Mouse (Mus musculus): ENCODE data around the gene Crtc3.

Gene Crtc3

DNA sequence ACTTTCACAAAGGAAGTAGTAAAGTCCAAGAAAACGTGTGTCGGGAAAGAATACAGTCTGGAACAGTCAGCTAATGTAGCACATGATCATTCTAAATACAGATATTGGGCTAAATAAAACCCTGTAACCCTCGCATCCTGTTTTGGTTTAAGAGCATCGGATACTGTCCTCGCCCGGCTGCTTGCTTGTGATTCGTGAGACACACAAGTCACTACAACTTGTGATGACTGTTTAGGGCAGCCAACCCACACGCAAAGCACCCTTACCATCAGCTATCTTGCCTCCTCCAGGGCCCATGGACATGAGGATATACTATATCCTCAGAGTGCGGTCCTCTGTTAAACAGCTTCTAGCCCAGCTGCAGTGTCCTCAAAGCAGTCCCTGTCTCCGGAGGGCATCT lies 50.2 kb downstream of the Crtc3 start:
- DNase-seq (ENCODE audit: low read depth) = no peak

DNA sequence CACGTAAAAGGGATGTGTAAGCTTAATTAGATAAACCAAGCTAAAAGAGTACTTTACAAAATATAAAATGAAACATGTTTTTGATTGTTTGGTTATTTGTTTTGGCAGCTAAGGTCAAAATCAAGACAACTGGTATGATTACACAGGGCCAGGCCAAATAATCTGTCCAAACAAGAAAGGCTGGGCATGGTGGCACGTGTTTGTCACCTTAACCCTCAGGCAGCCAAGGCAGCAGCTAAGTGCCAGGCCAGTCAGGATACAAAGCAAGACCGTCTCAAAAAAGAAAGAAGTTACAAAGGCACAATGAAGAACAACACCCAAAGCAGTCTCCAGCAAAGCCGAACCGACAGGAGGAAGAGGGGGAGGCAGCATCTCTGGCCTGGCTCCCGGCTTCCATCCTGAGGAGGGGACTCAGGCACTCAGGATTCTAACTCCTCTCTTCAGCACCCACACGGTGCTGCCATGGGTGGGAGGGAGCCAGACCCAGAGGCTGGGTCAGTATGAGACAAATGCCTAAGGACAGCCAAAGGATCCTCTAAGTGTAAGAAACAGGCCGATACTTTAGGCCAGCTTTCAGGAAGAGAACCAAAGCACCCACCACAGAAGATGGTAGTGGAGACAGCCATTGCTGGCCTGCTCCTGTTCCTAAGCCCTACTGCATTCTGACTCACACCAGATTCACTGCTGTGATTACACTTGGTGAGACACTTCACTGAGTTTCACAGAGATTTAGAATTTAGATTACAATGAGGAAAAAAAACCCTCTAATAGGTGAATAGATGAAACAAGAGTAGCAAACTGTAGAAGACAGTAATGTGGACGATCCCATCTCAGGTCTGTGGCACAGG lies 51.5 kb downstream of the Crtc3 start:
- DNase-seq (ENCODE audit: low read depth) = no peak

DNA sequence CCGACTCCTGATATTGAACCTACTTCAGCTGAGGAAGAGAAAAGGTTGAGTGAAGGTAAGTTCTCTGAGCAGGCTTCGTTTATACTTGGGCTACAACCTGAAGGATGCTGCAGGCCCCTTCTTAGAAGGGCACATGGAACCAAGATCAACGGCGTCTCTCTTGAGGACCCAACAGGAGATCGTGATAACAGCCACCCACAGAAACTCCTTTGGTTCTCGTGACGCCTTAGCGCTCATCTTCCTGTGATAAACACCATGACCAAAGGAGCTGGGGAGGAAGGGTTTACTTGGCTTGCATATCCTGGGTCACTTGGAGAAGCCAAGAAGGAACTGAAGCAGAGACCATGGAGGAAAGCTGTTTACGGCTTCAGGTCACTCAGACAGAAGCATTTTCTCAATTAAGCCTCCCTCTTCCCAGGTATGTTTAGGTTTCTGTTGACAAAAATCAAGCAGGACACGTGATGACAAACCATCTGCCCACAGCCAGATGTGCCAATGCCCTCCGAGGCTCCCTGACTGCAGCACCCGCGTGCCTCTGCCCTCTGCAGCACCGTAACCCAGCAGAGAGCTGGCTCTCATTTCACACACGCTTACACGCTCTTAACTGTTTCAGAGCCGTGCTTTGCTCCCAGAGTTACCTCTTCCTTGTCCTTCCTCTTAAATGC lies 52.3 kb downstream of the Crtc3 start:
- DNase-seq (ENCODE audit: low read depth) = no peak

DNA sequence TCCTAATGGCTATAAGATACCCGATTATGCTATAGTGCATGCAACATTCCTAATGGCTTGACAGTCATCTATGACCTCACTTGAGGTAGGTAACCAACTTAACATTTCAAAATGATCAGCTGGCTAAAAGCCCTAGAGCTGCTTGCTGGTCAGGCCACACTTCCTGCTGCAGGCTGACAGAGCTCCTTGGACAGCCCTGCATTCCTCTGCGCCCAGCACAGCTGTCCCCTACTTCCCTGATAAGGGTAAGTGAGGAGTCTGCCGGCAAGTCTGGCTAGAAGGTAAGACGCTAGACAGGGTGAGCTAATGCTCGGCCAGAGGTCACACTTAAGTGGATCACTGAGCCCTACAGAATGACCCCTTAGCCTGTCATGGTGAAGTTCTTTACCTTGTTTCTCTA lies 52.8 kb downstream of the Crtc3 start:
- no peak for DNase-seq (ENCODE audit: low read depth)

DNA sequence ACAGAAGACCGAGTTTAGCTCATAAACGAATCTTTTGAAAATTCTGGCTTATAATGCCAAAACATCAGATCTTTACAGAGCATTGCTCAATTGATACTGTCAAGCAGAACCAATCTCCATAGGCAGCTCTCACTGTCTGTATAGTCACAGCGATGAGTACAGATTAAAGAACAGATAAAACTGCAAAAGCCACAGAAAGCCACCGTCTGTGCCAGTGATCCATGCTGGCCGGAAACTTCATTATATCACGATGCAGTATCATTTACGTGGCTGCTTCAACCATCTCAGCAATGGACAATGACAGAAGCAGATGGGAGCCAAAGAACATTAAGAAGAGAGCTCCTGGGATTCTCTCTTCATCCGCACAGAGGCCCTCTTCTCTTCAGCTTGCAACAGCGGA lies 53.9 kb downstream of the Crtc3 start:
- DNase-seq (ENCODE audit: low read depth) = no peak

DNA sequence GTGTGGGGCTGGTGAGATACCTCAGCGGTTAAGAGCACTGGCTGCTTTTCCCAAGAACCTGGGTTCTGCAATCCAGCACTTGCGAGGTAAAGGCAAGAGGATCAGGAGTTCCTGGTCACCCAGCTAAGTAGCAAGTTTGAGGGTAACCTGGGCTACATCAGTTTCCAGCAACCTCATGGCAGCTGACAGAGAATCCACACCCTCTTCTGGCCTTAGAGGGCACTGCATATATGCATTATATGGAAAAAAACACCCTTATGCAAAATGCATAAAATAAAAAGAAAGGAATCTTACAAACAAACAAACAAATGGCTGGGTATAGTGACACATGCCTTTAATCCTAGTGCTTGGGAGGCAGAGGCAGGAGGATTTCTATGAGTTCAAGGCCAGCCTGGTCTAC lies 55.0 kb downstream of the Crtc3 start:
- DNase-seq (ENCODE audit: low read depth) = no peak

DNA sequence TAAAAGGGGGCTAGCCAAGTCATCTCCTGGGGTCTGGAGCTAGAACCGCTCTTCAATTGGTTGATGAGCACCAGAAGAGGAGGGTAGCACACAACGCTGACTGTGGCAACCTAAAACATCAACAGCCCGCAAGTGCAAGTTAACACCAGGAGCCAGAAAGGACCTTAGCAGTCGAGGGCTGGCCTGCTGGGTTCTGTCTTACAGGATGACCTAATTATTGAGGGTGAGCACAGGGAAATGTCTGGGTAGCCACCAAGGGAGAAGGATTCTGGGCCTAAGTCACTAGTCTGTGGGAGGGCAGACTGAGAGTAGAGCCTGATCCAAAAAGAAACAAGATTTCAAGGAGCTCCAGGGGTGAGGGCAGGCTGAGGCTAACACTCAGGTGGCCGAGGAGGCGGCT lies 56.7 kb downstream of the Crtc3 start:
- DNase-seq (ENCODE audit: low read depth) = no peak

DNA sequence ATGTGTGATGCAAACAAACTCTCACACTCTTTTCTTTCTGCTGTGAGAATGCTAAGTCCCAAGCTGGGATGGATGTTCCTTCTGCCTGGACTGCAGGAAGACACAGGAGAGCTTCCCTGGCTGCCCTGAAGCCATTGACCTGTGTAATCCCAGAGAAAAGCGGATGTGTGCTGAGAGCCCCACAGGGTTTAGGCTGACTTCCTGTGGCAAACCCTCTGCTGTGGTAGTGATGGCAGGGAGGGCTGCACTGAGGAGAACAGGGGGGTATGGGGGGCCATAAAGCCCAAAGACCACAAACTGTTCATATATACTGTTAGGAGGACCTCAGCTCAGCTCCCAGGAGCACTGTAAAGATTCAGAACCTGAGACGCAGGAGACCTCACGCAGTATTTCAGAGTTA lies 57.3 kb downstream of the Crtc3 start:
- DNase-seq (ENCODE audit: low read depth) = no peak

DNA sequence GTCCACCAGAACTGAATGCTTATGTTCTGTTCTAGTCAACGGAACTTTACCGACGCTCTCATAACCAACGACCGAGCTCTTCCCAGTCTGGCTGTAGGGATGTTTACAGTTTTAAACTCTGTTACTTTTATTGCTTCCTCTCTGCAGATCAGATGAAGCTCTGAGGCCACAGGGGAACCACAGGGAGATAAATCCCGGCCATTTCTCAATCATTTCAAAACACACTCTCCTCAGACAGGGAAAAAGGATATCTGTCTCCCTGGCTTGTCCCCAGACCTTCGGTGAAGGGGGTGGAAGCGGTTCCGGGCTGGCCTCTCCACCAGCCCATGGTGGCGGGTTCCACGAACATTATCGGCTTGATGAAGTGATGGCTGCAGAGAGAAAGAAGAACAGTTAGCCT lies 59.3 kb downstream of the Crtc3 start:
- DNase-seq (ENCODE audit: low read depth) = no peak

DNA sequence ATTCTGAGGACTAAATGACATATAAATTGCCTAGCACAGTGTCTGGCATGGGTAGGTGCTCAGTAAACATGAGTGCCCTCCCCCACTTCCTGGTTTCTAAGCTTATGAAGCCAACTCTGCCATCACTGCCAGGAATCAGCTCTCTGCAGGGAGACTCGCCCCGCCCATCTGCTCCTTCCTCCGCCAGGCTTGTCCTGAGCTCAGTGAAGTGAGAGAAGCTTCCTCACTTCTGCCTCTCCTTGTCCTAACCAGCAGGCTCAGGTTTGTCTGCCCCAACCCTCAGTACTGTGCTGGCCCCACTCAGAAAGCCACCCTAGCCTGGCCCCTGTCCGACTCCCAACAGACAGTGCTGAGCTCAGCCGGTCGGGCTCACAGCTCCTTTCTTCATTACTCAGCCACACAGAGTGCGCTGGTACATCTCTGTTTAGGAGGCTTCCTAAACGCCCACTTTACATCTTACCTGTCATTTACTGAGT lies 59.9 kb downstream of the Crtc3 start:
- DNase-seq (ENCODE audit: low read depth) = peak; percentile 79

DNA sequence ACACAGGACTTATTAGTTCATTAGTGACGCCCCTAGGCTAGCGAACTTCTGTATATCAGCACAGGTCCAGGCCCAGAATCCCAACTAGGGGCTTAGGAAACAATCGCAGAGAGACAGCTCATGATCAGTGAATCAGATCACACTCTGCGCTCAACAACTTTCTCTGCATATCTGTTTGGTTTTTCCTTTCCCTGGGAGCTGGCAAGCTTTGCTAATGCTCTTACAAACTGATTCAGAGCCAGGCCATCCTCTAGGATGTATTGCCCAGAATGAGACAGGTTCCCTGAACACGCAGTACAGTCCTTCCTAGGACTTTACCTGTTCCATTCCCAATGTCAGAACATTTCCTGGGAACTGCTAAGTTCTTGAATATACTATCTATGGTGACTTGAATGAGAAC lies 61.7 kb downstream of the Crtc3 start:
- no peak for DNase-seq (ENCODE audit: low read depth)

DNA sequence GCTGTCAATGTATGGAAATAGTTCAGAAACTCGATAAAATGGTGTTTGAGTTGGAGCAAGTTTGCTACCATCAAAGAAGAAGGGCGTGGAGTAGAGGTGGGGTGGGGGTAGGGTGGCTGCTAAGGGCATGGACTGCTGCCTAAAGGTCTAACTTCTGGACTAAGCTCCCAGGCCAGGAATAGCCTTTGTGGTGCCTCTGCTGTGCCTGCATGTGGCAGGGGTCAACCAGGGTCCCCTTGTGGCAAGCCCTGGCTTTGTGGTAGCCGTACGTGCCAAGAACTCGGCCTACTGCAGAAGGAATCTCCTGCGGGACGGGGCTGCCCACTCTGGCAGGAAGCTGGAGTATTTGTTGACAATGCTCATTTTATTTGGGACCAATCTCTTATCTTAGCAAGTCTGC lies 62.8 kb downstream of the Crtc3 start:
- no peak for DNase-seq (ENCODE audit: low read depth)

DNA sequence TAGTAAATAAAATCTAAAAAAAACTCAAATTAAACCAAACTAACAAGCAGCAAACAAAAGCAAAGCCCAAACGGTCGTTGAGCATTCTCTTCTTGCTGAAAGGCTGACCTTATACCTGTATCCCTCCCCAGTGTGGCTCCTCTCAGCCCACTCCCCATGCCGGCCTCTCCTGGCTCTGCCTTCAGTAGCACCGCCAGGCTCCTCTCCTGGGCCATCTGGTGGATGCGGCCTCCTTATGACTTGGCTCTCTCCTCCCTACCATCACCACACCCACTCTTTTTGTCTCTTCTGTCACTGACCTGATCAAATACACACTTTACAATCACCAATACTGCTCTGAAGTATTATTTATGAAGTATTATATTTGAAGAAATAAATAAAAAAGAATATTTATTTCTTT lies 65.4 kb downstream of the Crtc3 start:
- no peak for DNase-seq (ENCODE audit: low read depth)

DNA sequence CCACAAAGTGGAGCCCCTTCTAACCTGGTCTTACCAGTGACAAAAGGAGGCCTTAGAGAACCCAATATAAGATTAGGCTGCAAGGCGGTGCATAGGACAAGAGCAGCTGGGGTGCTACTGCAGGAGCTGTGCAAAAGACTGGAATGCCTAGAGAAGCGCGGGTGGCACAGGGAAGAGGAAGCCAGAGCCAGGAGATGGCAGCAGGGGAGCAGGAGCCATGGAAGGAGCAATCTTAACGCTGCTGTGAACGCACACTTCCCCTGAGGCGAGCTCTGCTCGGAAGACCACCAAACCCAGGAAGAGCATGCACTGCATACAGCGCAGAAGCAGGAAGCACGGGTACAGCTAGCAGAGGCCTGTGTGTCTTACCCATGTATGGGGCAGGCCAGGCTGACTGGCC lies 72.6 kb downstream of the Crtc3 start:
- DNase-seq (ENCODE audit: low read depth) = no peak

DNA sequence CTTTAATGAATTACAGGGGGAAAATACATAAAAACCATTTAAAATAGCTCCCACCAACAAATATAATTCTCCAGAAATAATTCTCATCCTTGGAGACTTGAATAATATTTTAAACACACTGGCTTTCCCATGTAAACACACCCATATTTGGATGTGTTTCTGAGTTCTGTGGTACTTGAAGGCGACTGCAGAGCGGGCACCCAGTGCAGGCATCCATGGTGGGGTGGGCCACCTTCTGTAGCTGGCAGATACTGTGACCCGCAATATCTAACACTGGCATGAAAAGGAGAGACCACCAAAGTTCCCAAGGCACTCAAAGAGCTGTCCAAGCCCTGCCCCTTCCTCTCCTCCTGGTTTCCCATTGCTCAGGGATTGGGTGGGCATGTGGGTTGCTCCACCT lies 74.6 kb downstream of the Crtc3 start:
- no peak for DNase-seq (ENCODE audit: low read depth)

DNA sequence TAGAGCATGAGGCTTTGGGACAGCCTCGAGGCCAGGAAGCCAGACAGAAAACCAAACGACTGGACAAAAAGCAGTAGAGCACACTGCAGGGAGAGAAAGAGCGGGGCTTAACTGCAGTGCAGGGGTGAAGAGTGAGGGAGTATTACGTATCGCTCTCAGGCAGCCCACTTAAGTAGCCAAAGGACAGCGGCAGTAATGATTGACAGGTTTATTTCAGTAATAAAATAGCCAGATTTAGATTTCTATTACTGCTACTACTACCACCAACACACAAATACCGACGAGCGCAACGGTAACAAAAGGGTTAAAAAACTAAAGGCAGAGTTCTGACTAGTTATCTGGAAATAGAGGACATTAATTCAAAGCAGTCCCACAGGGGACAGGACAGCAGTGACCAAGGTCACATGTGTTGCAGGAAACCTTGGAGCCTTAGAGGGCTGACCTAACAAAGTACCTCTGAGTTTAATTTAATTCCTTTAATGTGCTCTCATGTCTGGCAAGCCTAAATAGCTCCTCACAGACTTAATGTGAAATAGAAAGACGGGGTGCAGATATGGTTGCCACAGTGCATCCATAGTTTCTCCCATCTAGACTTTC lies 76.4 kb downstream of the Crtc3 start:
- no peak for DNase-seq (ENCODE audit: low read depth)

DNA sequence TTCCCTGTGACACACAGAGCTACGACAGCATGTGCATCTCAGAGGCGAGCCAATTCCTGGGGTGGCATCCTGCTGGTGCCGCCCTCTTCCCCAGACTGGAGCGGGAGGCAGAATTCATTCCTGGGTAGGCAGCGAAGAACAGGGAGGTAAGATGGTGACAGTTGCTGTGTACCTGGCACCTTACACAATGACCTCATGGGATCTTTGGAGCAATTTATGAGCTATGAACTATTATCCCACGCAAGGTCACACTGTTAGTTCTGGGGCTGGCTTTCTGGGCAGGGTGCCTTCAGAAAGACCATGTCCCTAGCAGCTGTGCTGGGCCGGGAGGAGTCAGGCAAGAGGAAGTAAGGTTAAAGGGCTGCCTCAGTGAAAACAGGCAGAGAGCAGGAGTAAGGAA lies 77.0 kb downstream of the Crtc3 start:
- no peak for DNase-seq (ENCODE audit: low read depth)

DNA sequence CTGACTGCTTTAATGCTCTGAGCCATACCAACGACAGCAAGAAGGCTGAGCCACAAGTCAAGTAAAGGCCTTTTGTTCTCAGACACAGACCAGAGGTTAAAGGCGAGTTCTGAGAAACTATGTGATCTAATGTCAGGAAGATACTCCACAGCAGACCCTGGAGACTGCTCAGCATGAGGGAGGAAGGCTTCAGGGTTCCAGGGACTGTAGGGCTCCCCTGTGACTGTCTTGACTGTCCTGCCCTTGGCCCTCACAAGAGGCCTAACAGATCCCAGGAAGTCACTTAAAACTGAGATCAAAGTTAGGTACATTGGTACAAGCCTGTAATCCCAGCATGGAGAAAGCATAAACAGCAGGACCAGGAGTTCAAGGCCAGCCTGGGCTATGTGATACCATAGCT lies 81.2 kb downstream of the Crtc3 start:
- no peak for DNase-seq (ENCODE audit: low read depth)

DNA sequence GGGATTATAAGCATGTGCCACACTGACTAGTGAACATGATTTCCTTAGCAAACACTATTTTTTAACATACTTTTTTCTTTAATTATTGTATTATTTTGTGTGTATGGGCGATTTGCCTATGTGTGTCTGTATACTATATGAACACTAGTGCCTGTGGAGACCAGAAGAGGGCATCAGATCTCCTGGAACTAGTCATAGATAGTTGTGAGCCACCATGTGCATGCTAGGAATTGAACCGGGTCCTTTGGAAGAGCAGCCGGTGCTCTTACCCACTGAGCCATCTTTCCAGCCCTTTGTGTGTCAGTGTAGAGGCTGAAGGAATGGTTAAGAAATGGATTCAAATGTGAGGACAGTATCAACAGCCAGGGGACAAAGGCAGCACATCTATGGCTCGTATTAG lies 82.2 kb downstream of the Crtc3 start:
- DNase-seq (ENCODE audit: low read depth) = peak; percentile 19

DNA sequence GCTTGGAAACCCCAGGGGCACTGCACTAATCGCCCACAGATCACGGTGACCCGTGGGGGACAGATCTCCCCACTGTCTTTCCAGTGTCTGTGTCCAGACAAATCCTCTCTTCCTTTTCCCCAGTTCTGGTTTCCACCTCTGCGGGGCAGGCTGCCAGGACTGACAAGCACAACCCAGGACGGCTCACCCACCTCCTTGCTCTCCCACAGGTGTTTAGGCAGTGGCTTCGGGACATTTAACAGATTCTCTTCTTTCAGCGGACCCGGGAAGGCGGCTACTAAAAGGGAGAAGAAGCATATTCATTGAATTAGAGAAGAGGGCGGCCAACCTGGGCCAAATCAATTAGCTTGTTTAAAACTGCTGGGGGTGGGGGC lies 83.1 kb downstream of the Crtc3 start:
- no peak for DNase-seq (ENCODE audit: low read depth)

DNA sequence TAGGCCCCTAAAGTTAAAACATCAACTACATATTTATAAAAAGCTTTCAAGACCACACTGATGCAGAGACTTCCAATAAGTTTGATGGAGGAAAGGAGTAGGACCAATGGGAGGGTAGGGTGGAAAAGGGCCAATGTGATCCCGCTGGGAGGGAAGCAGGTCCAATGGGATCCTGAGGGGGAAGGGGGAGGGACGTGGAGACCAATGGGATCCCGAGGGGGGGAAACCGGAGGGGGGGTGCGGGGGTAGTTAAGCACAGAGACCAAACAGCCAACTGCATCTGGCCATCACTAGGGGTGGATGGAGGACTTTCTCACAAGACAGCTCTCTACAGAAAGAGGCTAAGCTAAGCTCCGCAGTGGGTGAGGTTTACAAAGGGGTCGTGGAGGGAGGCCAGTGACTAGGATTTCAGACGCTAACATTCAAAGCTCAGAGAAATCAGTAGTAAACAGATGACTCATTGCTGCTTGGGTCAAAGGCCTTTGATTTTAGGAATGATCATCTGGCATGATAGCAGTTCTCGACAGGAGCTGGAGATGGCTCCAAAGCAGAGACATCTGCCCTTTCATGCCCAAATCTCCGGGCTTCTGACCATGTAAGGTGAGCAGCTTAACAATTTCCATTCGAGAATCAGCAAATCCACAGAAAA lies 83.6 kb downstream of the Crtc3 start:
- no peak for DNase-seq (ENCODE audit: low read depth)

DNA sequence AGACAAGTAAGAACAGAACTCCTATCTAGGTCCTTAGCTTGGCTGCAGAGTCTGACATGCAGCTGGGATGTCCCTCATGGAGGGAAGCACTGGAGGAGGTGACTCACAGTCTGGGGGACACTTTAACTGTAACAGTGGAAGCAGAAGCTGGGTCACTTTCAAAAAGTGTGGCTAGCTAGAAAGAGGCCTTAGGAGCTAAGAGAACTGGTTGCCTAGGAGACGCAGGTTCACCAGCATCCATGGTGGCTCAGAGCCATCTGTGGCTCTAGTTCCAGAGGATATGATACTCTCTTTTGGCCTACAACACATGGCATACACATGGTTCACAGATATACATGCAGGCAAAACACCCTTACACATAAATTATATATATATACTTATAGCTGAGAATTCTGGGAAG lies 86.1 kb downstream of the Crtc3 start:
- DNase-seq (ENCODE audit: low read depth) = no peak

DNA sequence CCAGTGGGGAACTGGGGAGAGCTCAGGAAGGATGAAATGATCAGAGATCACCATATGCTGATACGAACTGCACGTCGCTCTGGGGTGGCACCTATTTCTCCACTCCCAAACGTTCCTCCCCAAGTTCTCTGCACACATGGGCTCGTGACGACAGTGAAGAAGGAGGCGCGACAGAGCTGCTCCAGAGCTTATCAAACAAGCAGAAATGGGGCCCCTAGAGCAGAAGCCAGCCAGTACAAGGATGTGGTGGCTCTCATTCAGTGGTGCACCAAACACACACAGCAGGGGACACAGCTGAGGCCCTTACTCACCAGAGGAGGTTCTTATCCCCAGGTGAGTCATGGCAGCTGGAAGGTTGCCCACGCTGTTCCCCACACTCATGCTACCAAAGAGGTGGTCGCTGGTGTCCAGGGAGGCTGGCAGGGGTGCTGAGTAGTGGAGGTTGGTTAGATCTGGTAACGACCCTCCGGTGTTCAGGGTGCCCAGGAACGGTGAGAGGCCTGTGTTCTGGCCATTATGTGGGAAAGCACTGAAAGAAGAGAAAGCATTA lies 90.2 kb downstream of the Crtc3 start:
- DNase-seq (ENCODE audit: low read depth) = peak; percentile 61
